Mouse (Mus musculus) lung, embryonic 14.5 days (tissue): ENCODE data around the gene Zfp709. TPM values are rescaled to one million over a fixed set of nuclear protein-coding genes. Genes with fewer than 3 reads are reported as not detected.

ENCODE experiments used
- ATAC-seq: fragments of 200-750 bp; cut with Nextera tagmentation; 2 replicates; pipeline ENCODE4 v1.8.0; 2017; ENCODE audit warnings: mild to moderate bottlenecking, moderate TSS enrichment, moderate library complexity; ENCODE audit not compliant: insufficient read depth
- DNase-seq: peaks from one replicate; pipeline ENCODE4 v3.0.0-alpha.2; 2015
- H3K27ac ChIP-seq: fragments of 300-500 bp; sonication (generic); 2 replicates; pipeline ENCODE4 v1.5.1; 2014; ENCODE audit warnings: low read depth, mild to moderate bottlenecking, moderate library complexity
- H3K27me3 ChIP-seq: fragments of 300-500 bp; sonication (generic); 2 replicates; pipeline ENCODE4 v1.6.1; 2014; ENCODE audit warnings: low read length, control low read depth; ENCODE audit not compliant: insufficient read depth
- H3K36me3 ChIP-seq: fragments of 300-500 bp; sonication (generic); 2 replicates; pipeline ENCODE4 v1.6.1; 2014; ENCODE audit warnings: control low read depth; ENCODE audit not compliant: insufficient read depth
- H3K4me1 ChIP-seq: fragments of 300-500 bp; sonication (generic); 2 replicates; pipeline ENCODE4 v1.6.1; 2014; ENCODE audit warnings: antibody characterized with exemption, control low read depth; ENCODE audit not compliant: insufficient read depth
- H3K4me2 ChIP-seq: fragments of 300-500 bp; sonication (generic); 2 replicates; pipeline ENCODE4 v1.6.1; 2014; ENCODE audit warnings: mild to moderate bottlenecking
- H3K4me3 ChIP-seq: fragments of 300-500 bp; sonication (generic); 2 replicates; pipeline ENCODE4 v1.5.1; 2014; ENCODE audit warnings: low read depth, low read length
- H3K9ac ChIP-seq: fragments of 300-500 bp; sonication (generic); 2 replicates; pipeline ENCODE4 v1.6.1; 2014
- H3K9me3 ChIP-seq: fragments of 300-500 bp; sonication (generic); 2 replicates; pipeline ENCODE4 v1.6.1; 2016; ENCODE audit warnings: low read depth, low read length, control low read depth
- CTCF ChIP-seq: IDR thresholded peaks from 2 replicates; pipeline ENCODE4 v1.5.1; 2016; ENCODE audit warnings: antibody characterized with exemption, low read depth
- WGBS: fragments of 180-500 bp; shearing (Covaris S2); extraction: QIAGEN DNeasy Blood & Tissue Kit; methylation state at CpG from one replicate; pipeline ENCODE4 v1.1.7; 2014; 5-methylcytosine and 5-hydroxymethylcytosine counted together
- polyA plus RNA-seq: library from polyadenylated mRNA; unstranded; fragments of >200 nt; fragmentation: Nextera tagmentation; extraction: Ambion mirVana; gene quantifications from 2 replicates; pipeline ENCODE4 v1.2.1, GENCODE M21; 2014

Gene Zfp709
- polyA plus RNA-seq, 1 experiment from 2014 or later: 7.1 TPM

DNA sequence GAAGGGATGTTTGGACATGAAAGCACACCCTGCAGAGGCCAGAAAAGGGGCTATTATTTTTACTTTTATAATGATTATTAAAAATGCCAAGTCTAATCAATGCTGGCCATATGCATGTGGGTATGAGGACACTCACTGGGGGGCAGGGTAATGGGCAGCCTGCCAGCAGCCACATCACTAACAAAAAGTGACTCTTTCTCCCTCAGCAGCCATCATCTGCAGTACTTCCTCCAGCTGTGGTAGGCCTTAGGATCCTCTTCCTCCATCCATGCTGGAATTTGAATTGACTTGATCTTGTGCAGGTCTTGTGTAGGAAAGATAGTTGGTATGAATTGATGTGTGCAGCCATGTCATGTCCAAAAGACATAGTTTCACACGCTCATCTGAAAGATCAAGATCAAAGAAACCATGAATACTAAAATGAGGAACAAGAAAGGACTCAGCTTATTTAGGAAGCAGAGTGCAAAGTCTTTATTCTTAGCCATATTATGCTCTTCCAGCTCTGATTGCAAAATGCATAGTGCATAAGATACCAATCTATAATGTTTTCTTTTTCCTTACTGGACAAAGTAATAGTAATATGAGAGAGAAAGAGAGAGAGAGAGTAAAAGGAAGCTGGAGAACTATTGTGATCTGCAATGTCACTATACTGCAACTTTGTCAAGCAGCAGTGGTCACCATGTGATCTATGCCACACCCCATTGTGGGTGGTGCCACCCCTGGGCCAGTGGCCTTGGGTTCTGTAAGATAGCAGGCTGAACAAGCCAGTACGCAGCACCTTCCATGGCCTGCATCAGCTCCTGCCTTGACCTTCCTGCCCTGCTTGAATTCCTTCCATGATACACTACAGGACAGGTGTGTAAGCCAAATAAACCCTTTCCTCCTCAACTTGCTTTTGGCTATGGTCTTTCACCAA, 58.7 kb downstream of the Zfp709 start:
- Histone ChIP-seq H3K4me3 (no peak overlapping the region), H3K4me1 (no peaks in the 10 kb centered on the region), H3K36me3 (no peaks in the 10 kb centered on the region), H3K9me3 (no peaks in the 10 kb centered on the region), H3K4me2 (no peak overlapping the region), H3K9ac (no peak overlapping the region), H3K27ac (no peak overlapping the region), H3K27me3 (no peaks in the 10 kb centered on the region)
- TF ChIP-seq CTCF: no peak
- ATAC-seq: no peak
- DNase-seq: no peak
- WGBS: 78% methylated on average over 2 of the region's 2 CpGs

DNA sequence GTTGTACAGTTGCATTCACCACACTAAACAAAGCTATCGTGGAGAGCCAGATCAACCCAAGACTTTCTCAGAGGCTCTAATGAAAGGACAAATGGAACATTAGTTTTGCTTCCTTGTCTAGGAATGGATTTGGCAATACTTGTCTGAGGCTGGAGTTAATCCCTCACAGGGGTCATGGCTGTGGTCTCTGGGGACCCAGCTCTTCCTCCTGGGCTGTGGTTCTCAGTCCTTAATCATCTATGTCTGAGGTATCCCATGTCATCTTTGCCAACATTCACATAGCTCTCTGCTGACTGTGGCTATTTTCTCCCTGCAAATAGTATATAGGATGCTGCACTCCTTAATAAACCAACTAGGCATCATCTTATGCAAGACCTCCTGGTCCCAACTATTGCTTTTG, 60.0 kb downstream of the Zfp709 start:
- WGBS: 86% methylated on average over 1 of the region's 1 CpGs
- Histone ChIP-seq H3K4me1 (no peaks in the 10 kb centered on the region), H3K27ac (no peak overlapping the region), H3K9me3 (no peaks in the 10 kb centered on the region), H3K27me3 (no peaks in the 10 kb centered on the region), H3K9ac (no peak overlapping the region), H3K4me3 (no peak overlapping the region), H3K36me3 (no peaks in the 10 kb centered on the region), H3K4me2 (no peak overlapping the region)
- ATAC-seq: no peak
- DNase-seq: no peak
- TF ChIP-seq CTCF: no peak

Other genes starting within 250 kb of the Zfp709 start
- 0.46 and 0.64 TPM in 2 replicates for gene Unc13a, start 210.3 kb upstream of the Zfp709 start, polyA plus RNA-seq
- 7.2 and 7.8 TPM in 2 replicates for gene Jak3, start 205.7 kb upstream of the Zfp709 start, polyA plus RNA-seq
- 0.87 and 1.0 TPM in 2 replicates for gene Insl3, start 192.8 kb upstream of the Zfp709 start, polyA plus RNA-seq
- gene B3gnt3, start 180.2 kb upstream of the Zfp709 start, polyA plus RNA-seq: 2.1 and 2.3 TPM in 2 replicates
- 3.9 and 4.5 TPM in 2 replicates for gene Fcho1, start 156.3 kb upstream of the Zfp709 start, polyA plus RNA-seq
- gene Zfp882, start 26.6 kb downstream of the Zfp709 start, polyA plus RNA-seq: 5.2 and 5.4 TPM in 2 replicates
- gene Zfp617, start 26.6 kb downstream of the Zfp709 start, polyA plus RNA-seq: 25.3 and 25.9 TPM in 2 replicates
- gene Zfp961, start 69.0 kb downstream of the Zfp709 start, polyA plus RNA-seq: 25.7 and 26.2 TPM in 2 replicates
- gene Cyp4f18, start 127.6 kb downstream of the Zfp709 start, polyA plus RNA-seq: 0.93 and 2.2 TPM in 2 replicates
- not detected in 2 replicates for gene Olfr372, start 159.2 kb downstream of the Zfp709 start, polyA plus RNA-seq
- not detected in 2 replicates for gene Olfr373, start 201.2 kb downstream of the Zfp709 start, polyA plus RNA-seq
- gene Olfr374, start 225.0 kb downstream of the Zfp709 start, polyA plus RNA-seq: 0.01 and 0.04 TPM in 2 replicates